Comparison of ENCODE assay signal across 23 mouse cellular contexts in genomic region chr7:24892125-24892583, GRCm38 (mm10). TPM values are rescaled to one million over a fixed set of nuclear protein-coding genes. Genes with fewer than 3 reads are reported as not detected.
A peak's percentile ranks its signal among the peaks of the same experiment; 100 is the strongest.
DNase-seq lines count a peak whose midpoint lies in the region; ATAC-seq and TF ChIP-seq lines count a peak whose summit lies in the region.
"Had no signal": no experiment of that assay in that cellular context is flagged by ENCODE, and none has a peak within 500 bp of the region (broad histone marks: within the 10 kb centered on the region; RNA-seq: fewer than 3 reads in every experiment).

No protein-coding gene starts in this region.

- no peak for TF ChIP-seq CTCF in lung, postnatal 0 days (IDR thresholded peaks at IDR 0.05)

- H3K36me3 ChIP-seq in lung, postnatal 0 days (ENCODE audit: insufficient read depth, low read length): peaks cover 12% of the 10 kb centered on the region
- H3K36me3 ChIP-seq in liver, embryonic 15.5 days (replicated peaks): peaks cover 41% of the 10 kb centered on the region
- peaks cover 42% of the 10 kb centered on the region for H3K36me3 ChIP-seq in kidney, embryonic 14.5 days (ENCODE audit: control insufficient read depth, insufficient read depth, low read length)

- no peak for ATAC-seq in lung, postnatal 0 days
- ATAC-seq in CD4-positive, CD25-positive, alpha-beta regulatory T cell, adult 4 months: peak; percentile 56
- ATAC-seq in liver, embryonic 15.5 days (ENCODE audit: insufficient read depth): no peak
- ATAC-seq in kidney, embryonic 14.5 days (ENCODE audit: low FRiP score, low TSS enrichment): no peak
- ATAC-seq: intestine, embryonic 15.5 days had no signal

- no peaks in the 10 kb centered on the region for H3K27me3 ChIP-seq in lung, postnatal 0 days (replicated peaks; ENCODE audit: insufficient read depth, low read length)
- H3K27me3 ChIP-seq in liver, embryonic 15.5 days: no peaks in the 10 kb centered on the region
- H3K27me3 ChIP-seq in kidney, embryonic 14.5 days (ENCODE audit: control insufficient read depth, insufficient read depth, low read length): no peaks in the 10 kb centered on the region
- H3K27me3 ChIP-seq: hindbrain, embryonic 12.5 days; intestine, embryonic 15.5 days; neural tube, embryonic 12.5 days had no signal

- H3K4me1 ChIP-seq in lung, postnatal 0 days (ENCODE audit: insufficient read depth, low read depth, low read length): 0 out of 2 replicates have a peak, but pooled peaks cover 3% of the 10 kb centered on the region
- peaks cover 20% of the 10 kb centered on the region for H3K4me1 ChIP-seq in liver, embryonic 15.5 days (replicated peaks)
- peaks cover 13% of the 10 kb centered on the region for H3K4me1 ChIP-seq in kidney, embryonic 14.5 days (ENCODE audit: control insufficient read depth, insufficient read depth, low read length)

- TF ChIP-seq EP300 in lung, postnatal 0 days (IDR thresholded peaks at IDR 0.05): no peak

- no peak overlapping the region for H3K9ac ChIP-seq in lung, postnatal 0 days (replicated peaks; ENCODE audit: low read depth)
- H3K9ac ChIP-seq in liver, embryonic 15.5 days: no peak overlapping the region
- H3K9ac ChIP-seq in kidney, embryonic 14.5 days (ENCODE audit: low read depth, low read length): no peak overlapping the region
- H3K9ac ChIP-seq: hindbrain, embryonic 12.5 days; intestine, embryonic 15.5 days; neural tube, embryonic 12.5 days had no signal

- no peak for DNase-seq in lung, postnatal 0 days (ENCODE audit: low spot score)
- DNase-seq in lung, postnatal 36 days: no peak
- peak; percentile 54 for DNase-seq in R1 (ENCODE audit: low read depth, low spot score)
- no peak for DNase-seq in urinary bladder, adult 2 months (ENCODE audit: low spot score)
- DNase-seq: adrenal gland, adult 8-10 months; cerebellum, postnatal 36 days; heart, postnatal 14 days; kidney, adult 9 months; kidney, postnatal 4 days; lung, adult 18-20 months; right cerebral cortex, postnatal 4 days had no signal

- H3K9me3 ChIP-seq in lung, postnatal 0 days (ENCODE audit: low read length): no peaks in the 10 kb centered on the region
- H3K9me3 ChIP-seq in liver, embryonic 15.5 days (replicated peaks): no peaks in the 10 kb centered on the region
- H3K9me3 ChIP-seq in kidney, embryonic 14.5 days (ENCODE audit: control insufficient read depth, low read length): no peaks in the 10 kb centered on the region
- H3K9me3 ChIP-seq: forebrain, embryonic 10.5 days; hindbrain, embryonic 12.5 days; intestine, embryonic 15.5 days; neural tube, embryonic 12.5 days had no signal

- WGBS in lung, postnatal 0 days: 43% methylated on average over 2 of the region's 2 CpGs
- 49% methylated on average over 2 of the region's 2 CpGs for WGBS in liver, embryonic 15.5 days (ENCODE audit: insufficient replicate concordance)
- 72% methylated on average over 2 of the region's 2 CpGs for WGBS in kidney, embryonic 14.5 days

- H3K4me3 ChIP-seq in lung, postnatal 0 days (ENCODE audit: low read depth, low read length): no peak overlapping the region
- H3K4me3 ChIP-seq in liver, embryonic 15.5 days (replicated peaks): no peak overlapping the region
- no peak overlapping the region for H3K4me3 ChIP-seq in kidney, embryonic 14.5 days (ENCODE audit: low read length)
- H3K4me3 ChIP-seq: forebrain, embryonic 10.5 days; hindbrain, embryonic 12.5 days; intestine, embryonic 15.5 days; neural tube, embryonic 12.5 days had no signal

- no peak overlapping the region for H3K4me2 ChIP-seq in lung, postnatal 0 days (replicated peaks; ENCODE audit: low read depth, low read length)
- no peak overlapping the region for H3K4me2 ChIP-seq in liver, embryonic 15.5 days
- no peak overlapping the region for H3K4me2 ChIP-seq in kidney, embryonic 14.5 days (replicated peaks; ENCODE audit: low read depth, low read length)
- H3K4me2 ChIP-seq: heart, embryonic 11.5 days; hindbrain, embryonic 12.5 days; intestine, embryonic 15.5 days; midbrain, embryonic 11.5 days; neural tube, embryonic 12.5 days had no signal

- peak overlapping the region; percentile 75 for H3K27ac ChIP-seq in lung, postnatal 0 days (ENCODE audit: low read length)
- H3K27ac ChIP-seq in liver, embryonic 15.5 days (replicated peaks): 0 out of 2 replicates have a peak overlapping the region, but pooled peaks have one; percentile 8
- no peak overlapping the region for H3K27ac ChIP-seq in kidney, embryonic 14.5 days (ENCODE audit: low read depth, low read length)
- H3K27ac ChIP-seq: forebrain, embryonic 10.5 days; hindbrain, embryonic 12.5 days; intestine, embryonic 15.5 days; macrophage; neural tube, embryonic 12.5 days had no signal

RNA-seq across cellular contexts. Expression of gene Cd79a, which starts 5.0 kb away (rescaled TPM):
- polyA plus RNA-seq in lung, postnatal 0 days (2015; fragmentation: Nextera tagmentation; extraction: Ambion mirVana): 3.2 and 4.3 TPM in 2 replicates
- polyA plus RNA-seq in CD4-positive, CD25-positive, alpha-beta regulatory T cell, adult 4 months (2017; shearing (Covaris generic)): 10 to 100 TPM in 1 of 2 experiments, 1 to 10 TPM in 1; 2.2 to 28.9 TPM
- 6.0 and 7.2 TPM in 2 replicates for polyA plus RNA-seq in liver, embryonic 15.5 days (2015; fragmentation: Nextera tagmentation; extraction: Ambion mirVana)
- polyA plus RNA-seq in kidney, embryonic 14.5 days (2014; fragmentation: Nextera tagmentation; extraction: Ambion mirVana): 1.5 and 1.6 TPM in 2 replicates
- 0.65 and 0.74 TPM in 2 replicates for polyA plus RNA-seq in urinary bladder, adult 2 months (2012; rRNA removed)

RNA-seq across cellular contexts. Expression of gene Rps19, which starts 8.0 kb away (rescaled TPM):
- 2,947 and 3,302 TPM in 2 replicates for polyA plus RNA-seq in lung, postnatal 0 days (2015; fragmentation: Nextera tagmentation; extraction: Ambion mirVana)
- polyA plus RNA-seq in CD4-positive, CD25-positive, alpha-beta regulatory T cell, adult 4 months (2017; shearing (Covaris generic)): over 10,000 TPM; 12,099 to 13,283 TPM
- 1,016 and 1,167 TPM in 2 replicates for polyA plus RNA-seq in liver, embryonic 15.5 days (2015; fragmentation: Nextera tagmentation; extraction: Ambion mirVana)
- 2,731 and 3,572 TPM in 2 replicates for polyA plus RNA-seq in kidney, embryonic 14.5 days (2014; fragmentation: Nextera tagmentation; extraction: Ambion mirVana)
- 1,077 and 1,084 TPM in 2 replicates for polyA plus RNA-seq in urinary bladder, adult 2 months (2012; rRNA removed)

RNA-seq across cellular contexts. Expression of gene Arhgef1, which starts 10.6 kb away (rescaled TPM):
- polyA plus RNA-seq in lung, postnatal 0 days (2015; fragmentation: Nextera tagmentation; extraction: Ambion mirVana): 123 and 143 TPM in 2 replicates
- polyA plus RNA-seq in CD4-positive, CD25-positive, alpha-beta regulatory T cell, adult 4 months (2017; shearing (Covaris generic)): 100 to 1,000 TPM; 166 to 183 TPM
- polyA plus RNA-seq in liver, embryonic 15.5 days (2015; fragmentation: Nextera tagmentation; extraction: Ambion mirVana): 41.7 and 46.4 TPM in 2 replicates
- polyA plus RNA-seq in kidney, embryonic 14.5 days (2014; fragmentation: Nextera tagmentation; extraction: Ambion mirVana): 67.5 and 91.2 TPM in 2 replicates
- polyA plus RNA-seq in urinary bladder, adult 2 months (2012; rRNA removed): 174 and 180 TPM in 2 replicates

RNA-seq across cellular contexts. Expression of gene Dmrtc2, which starts 22.3 kb away (rescaled TPM):
- polyA plus RNA-seq in lung, postnatal 0 days (2015; fragmentation: Nextera tagmentation; extraction: Ambion mirVana): not detected in 2 replicates
- not detected for polyA plus RNA-seq in CD4-positive, CD25-positive, alpha-beta regulatory T cell, adult 4 months (2017; shearing (Covaris generic))
- polyA plus RNA-seq in liver, embryonic 15.5 days (2015; fragmentation: Nextera tagmentation; extraction: Ambion mirVana): not detected in 2 replicates
- not detected in 2 replicates for polyA plus RNA-seq in kidney, embryonic 14.5 days (2014; fragmentation: Nextera tagmentation; extraction: Ambion mirVana)
- polyA plus RNA-seq in urinary bladder, adult 2 months (2012; rRNA removed): not detected in 2 replicates
- polyA plus RNA-seq: C2C12; forebrain, embryonic 10.5 days; heart, embryonic 11.5 days; hindbrain, embryonic 12.5 days; intestine, embryonic 15.5 days; limb, embryonic 11.5 days; macrophage; midbrain, embryonic 11.5 days; neural tube, embryonic 12.5 days had no signal

RNA-seq across cellular contexts. Expression of gene Lypd4, which starts 22.4 kb away (rescaled TPM):
- not detected in 2 replicates for polyA plus RNA-seq in lung, postnatal 0 days (2015; fragmentation: Nextera tagmentation; extraction: Ambion mirVana)
- not detected for polyA plus RNA-seq in CD4-positive, CD25-positive, alpha-beta regulatory T cell, adult 4 months (2017; shearing (Covaris generic))
- polyA plus RNA-seq in liver, embryonic 15.5 days (2015; fragmentation: Nextera tagmentation; extraction: Ambion mirVana): not detected in 2 replicates
- polyA plus RNA-seq in kidney, embryonic 14.5 days (2014; fragmentation: Nextera tagmentation; extraction: Ambion mirVana): not detected in 2 replicates
- polyA plus RNA-seq in urinary bladder, adult 2 months (2012; rRNA removed): not detected in 2 replicates
- polyA plus RNA-seq: C2C12; forebrain, embryonic 10.5 days; heart, embryonic 11.5 days; hindbrain, embryonic 12.5 days; intestine, embryonic 15.5 days; limb, embryonic 11.5 days; macrophage; midbrain, embryonic 11.5 days; neural tube, embryonic 12.5 days had no signal
